Mouse (Mus musculus) left cerebral cortex, adult 9 months (tissue): ENCODE measurements around the gene Rap1gap2.
"Not testable (repeated sequence)": the region's sequence is repeated elsewhere in the genome, so short reads cannot be mapped to it uniquely, and the experiment has no call there.

Experiments used
- DNase-seq, 2 experiments: peaks; one replicate each; pipeline ENCODE4 v3.0.0; 2022; ENCODE audit warnings: low spot score in 2 of 2

The Rap1gap2 gene

GRCm38 (mm10) chr11:74621974-74622669 is 11.4 kb upstream of the Rap1gap2 start:
- DNase-seq, result no peak

GRCm38 (mm10) chr11:74619956-74620300 is 9.2 kb upstream of the Rap1gap2 start:
- no peak for DNase-seq

- peak in 1 of 2 experiments; percentile 65 for DNase-seq
These were observed 8.7 kb upstream of the Rap1gap2 start, which contains the start of gene Ccdc92b for GRCm38 (mm10) chr11:74619201-74619955. Ccdc92b (plus strand) TSS chr11:74619605.

GRCm38 (mm10) chr11:74615571-74615970 is 4.9 kb upstream of the Rap1gap2 start:
- no peak for DNase-seq

- DNase-seq, result no peak
These were observed 2.7 kb upstream of the Rap1gap2 start for GRCm38 (mm10) chr11:74613428-74613827.

- DNase-seq, result no peak
These were observed 722 bp upstream of the Rap1gap2 start for GRCm38 (mm10) chr11:74611437-74611836.

GRCm38 (mm10) chr11:74610068-74610467 is 647 bp downstream of the Rap1gap2 start:
- DNase-seq, result no peak

- DNase-seq, result no peak
These were observed 8.4 kb downstream of the Rap1gap2 start for GRCm38 (mm10) chr11:74602286-74602685.

- no peak for DNase-seq
These were observed 12.8 kb downstream of the Rap1gap2 start for GRCm38 (mm10) chr11:74597990-74598337.

- no peak for DNase-seq
These were observed 13.3 kb downstream of the Rap1gap2 start for GRCm38 (mm10) chr11:74597283-74597989.

GRCm38 (mm10) chr11:74592246-74592645 is 18.5 kb downstream of the Rap1gap2 start:
- DNase-seq, result no peak

GRCm38 (mm10) chr11:74590691-74591090 is 20.0 kb downstream of the Rap1gap2 start:
- no peak for DNase-seq

- DNase-seq, result no peak
These were observed 20.5 kb downstream of the Rap1gap2 start for GRCm38 (mm10) chr11:74590239-74590596.

- DNase-seq, result peak in 1 of 2 experiments; percentile 50
These were observed 21.1 kb downstream of the Rap1gap2 start for GRCm38 (mm10) chr11:74589401-74590238.

GRCm38 (mm10) chr11:74586401-74586800 is 24.3 kb downstream of the Rap1gap2 start:
- no peak for DNase-seq

GRCm38 (mm10) chr11:74584946-74585723 is 25.6 kb downstream of the Rap1gap2 start:
- DNase-seq, result no peak

- DNase-seq, result no peak
These were observed 26.8 kb downstream of the Rap1gap2 start for GRCm38 (mm10) chr11:74583824-74584349.

- DNase-seq, result no peak
These were observed 28.3 kb downstream of the Rap1gap2 start for GRCm38 (mm10) chr11:74582464-74582863.

- not testable (repeated sequence) for DNase-seq
These were observed 29.4 kb downstream of the Rap1gap2 start for GRCm38 (mm10) chr11:74581333-74581732.

- no peak for DNase-seq
These were observed 33.6 kb downstream of the Rap1gap2 start for GRCm38 (mm10) chr11:74577068-74577467.

- peak in 1 of 2 experiments; percentile 68 for DNase-seq
These were observed 34.8 kb downstream of the Rap1gap2 start for GRCm38 (mm10) chr11:74575940-74576339.
